Mouse (Mus musculus) liver, adult 2 months (tissue): ENCODE data around the gene Cdkn2d.

Experiments used
- CTCF ChIP-seq: fragments of 200-500 bp; IDR thresholded peaks from 2 replicates; pipeline ENCODE4 v1.5.1; 2011; ENCODE audit warnings: low read depth, low read length, control low read depth
- POLR2A ChIP-seq: fragments of 200-500 bp; IDR thresholded peaks from 2 replicates; pipeline ENCODE4 v1.6.1; 2011; ENCODE audit warnings: low read length, control low read depth; ENCODE audit not compliant: insufficient read depth; ENCODE audit errors: extremely low read depth

- no peak for TF ChIP-seq CTCF
- no peak for TF ChIP-seq POLR2A
Measured at GRCm38 (mm10) chr9:21315421-21315820, 24.2 kb upstream of the Cdkn2d start.
